Mouse (Mus musculus): ENCODE measurements around the gene Gemin4.
"Not testable (repeated sequence)": the region's sequence is repeated elsewhere in the genome, so short reads cannot be mapped to it uniquely, and the experiment has no call there.

Gene Gemin4

DNA sequence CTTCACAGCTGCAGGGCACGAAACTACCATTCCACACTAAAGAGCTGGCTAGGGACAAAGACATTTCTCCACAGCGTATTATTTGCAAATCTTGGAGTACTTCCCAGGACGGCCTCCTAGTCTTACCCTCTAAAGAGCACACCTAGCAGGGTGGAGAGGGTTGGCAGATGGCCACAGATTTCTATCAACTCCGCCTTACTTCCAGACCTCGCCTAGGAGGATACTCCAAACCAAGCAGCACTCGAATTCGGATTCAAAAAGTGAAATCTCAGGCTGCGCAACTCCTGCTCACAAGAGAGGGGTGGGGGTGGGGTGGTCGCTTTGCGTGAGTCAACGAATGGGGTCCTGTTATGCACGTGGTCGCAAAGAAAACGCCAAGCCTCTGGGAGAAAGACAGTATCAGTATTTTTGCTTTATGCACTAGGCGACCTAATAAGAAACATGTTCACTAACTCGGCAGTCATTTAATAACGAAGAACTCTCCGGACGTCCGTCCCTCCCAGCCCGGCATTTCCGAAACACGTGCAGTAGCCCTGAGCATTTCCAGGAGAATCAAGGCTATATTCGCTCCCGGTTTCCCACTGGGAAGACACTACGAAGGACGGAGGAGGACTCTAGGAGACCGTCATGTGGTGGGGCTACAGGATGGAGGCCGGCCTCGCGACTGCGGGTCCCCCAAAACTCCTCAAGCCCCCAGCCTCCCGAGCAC, 629 bp downstream of the Gemin4 start:
- DNase-seq (ENCODE audit: low read depth, low spot score) = no peak

DNA sequence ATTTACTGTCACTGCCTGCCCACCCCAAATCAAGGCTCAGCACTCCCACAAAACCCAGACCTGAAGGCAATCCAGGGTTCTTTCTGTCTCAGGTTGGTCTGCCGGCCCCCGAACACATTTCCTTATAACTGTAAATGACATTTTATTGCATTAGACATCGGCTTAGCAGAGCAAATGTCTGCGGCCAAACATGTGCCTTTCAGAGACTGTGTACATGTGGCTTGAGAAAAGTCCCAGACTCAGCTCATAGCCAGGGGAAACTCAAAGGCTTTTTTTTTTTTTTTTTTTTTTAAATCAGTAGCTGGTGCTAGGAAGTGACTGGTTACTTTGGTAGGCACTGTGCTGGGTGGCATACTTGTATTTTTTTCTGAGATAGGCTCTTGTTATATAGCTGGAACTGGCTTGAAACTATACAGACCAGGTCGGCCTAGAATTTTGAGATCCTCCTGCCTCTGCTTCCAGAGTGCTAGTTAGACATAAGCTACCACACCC, 1.4 kb downstream of the Gemin4 start:
- no peak for DNase-seq (ENCODE audit: low read depth, low spot score)

DNA sequence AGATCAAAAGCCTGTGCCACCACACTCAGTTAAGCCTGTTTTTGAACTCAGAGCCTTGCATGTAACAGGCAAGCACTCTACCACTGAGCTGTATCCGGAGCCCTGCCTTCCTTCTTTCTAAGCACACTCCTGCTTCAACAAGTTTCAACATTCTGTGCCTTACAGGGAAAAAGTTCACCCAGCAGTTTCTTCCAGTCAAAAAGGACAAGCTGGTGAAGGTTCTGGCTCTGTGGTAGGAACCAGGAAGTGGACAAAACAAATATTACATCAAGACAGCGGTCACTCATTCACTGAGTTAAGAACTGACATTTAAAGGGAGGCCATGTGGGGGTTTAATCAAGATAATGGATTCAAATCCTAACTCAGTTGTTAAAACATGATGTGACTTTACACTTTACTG, 2.5 kb downstream of the Gemin4 start:
- no peak for DNase-seq (ENCODE audit: low read depth, low spot score)

- no peak for DNase-seq (ENCODE audit: low read depth, low spot score)
Measured at GRCm38 (mm10) chr11:76213841-76214240, 3.6 kb downstream of the Gemin4 start.

GRCm38 (mm10) chr11:76211595-76211994, 5.9 kb downstream of the Gemin4 start:
- DNase-seq (ENCODE audit: low read depth, low spot score) = not testable (repeated sequence)

DNA sequence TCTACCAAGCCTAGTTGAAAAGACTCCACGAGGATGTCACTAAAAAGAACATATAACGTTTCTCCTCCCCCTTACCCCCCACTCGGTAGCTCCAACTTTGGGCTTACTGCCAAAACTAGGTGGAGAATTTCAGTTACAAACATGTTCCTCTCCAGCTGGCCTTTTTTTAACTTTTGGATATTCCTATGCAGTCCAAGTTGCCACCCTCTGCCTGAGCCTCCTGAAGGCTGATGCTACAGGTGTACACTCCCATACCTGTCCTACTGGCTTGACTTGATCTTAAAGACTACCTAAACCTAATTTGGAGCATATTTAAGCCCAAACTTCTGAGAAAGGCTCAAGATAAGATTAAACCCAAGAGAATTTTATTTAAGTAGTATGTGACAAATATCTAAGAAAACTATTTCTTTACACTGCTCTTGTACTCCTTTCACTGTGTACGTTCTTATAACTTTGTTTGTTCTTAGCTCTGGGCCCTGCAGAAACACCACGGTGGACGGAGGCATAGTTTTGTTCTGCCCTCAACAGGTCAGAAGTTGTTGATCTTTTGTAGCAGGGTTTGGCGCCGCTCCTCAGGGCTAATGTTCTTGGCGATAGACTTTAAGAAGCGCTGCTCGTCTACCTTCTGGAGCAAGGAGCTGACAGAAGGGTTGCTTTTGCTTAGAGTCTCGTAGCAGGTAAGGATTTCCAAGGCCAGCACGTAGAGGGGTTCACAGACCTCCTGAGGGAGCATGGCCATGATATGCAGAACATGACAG, 7.1 kb downstream of the Gemin4 start:
- no peak for DNase-seq (ENCODE audit: low read depth, low spot score)

- DNase-seq (ENCODE audit: low read depth, low spot score) = no peak
Measured at GRCm38 (mm10) chr11:76206793-76207192, 10.7 kb downstream of the Gemin4 start.

- no peak for DNase-seq (ENCODE audit: low read depth, low spot score)
Measured at GRCm38 (mm10) chr11:76201761-76202674, 15.4 kb downstream of the Gemin4 start.

DNA sequence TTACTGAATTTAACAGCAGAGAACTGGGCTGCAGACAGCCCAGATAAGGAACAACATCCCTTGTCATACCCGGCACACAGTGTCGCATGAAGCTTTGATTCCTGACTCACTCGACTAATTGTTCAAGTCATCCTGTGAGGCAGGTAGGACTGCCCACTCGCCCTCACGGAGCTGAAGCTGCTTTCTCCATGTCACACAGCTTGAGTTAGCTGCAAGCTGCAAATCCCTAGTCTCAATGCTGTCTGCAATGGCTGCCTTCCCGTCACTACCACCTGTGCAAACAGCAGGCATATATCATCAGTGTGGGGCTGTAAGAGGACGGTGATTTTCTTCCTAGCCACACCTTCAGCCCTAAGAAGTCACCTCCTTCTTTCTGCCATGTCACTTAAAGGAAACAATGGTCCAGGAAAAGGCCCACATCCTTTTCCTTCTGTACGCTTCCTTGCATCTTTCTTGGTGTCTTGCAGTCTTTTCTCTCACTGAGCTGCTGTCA, 20.4 kb downstream of the Gemin4 start:
- DNase-seq (ENCODE audit: low read depth, low spot score) = no peak

DNA sequence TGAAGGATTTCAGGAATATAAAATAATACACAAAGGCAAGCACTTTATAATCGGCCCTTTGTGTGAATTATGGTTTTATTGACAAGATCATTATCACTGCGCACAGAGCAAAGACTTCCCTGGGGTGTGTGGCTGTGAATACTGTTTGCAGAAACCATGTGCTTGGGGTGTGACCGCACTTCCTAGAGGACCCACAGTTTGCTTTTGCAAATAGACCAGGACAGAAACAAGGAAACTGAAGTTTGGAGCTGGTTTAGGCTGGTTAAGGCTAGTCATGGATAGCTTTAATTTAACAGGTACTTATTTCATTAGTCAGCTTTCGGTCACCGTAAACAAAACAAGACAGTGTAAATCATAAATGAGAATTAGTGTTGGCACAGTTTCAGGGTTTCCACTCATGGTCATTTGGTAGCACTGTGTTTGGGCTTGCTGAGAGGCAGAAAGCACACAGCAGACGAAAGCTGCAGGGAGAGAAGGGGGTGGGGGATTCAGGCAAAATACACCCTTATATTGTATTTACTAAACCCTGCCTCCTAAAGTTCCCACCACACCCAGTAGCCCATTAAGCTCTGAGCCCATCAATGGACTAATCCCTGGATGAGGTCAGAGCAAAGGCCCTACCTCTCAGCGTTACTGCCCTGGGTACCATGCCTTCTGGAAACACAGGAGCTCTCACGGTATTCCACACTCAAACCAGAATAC, 21.0 kb downstream of the Gemin4 start:
- no peak for DNase-seq (ENCODE audit: low read depth, low spot score)

GRCm38 (mm10) chr11:76186908-76187307, 30.6 kb downstream of the Gemin4 start:
- DNase-seq (ENCODE audit: low read depth, low spot score) = no peak

GRCm38 (mm10) chr11:76183745-76184144, 33.7 kb downstream of the Gemin4 start:
- DNase-seq (ENCODE audit: low read depth, low spot score) = no peak

DNA sequence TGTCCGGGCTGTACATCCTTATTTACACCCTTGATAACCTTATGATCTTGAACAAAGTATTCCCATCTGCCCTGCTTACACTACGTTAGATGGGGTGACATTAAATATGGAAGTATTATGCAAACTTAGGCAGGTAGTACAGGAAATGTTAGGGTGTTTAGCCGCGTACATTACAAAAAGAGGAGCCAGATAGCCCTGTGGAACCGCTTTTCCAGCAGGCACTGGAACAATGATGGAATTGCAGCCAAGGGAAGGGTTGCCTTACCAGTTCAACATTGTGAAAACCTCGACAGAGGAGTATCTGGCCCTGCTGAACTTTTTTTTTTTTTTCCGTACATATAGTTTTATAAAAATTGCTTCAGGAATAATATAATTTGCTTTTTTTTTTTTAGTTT, 37.3 kb downstream of the Gemin4 start:
- no peak for DNase-seq (ENCODE audit: low read depth, low spot score)

- peak; percentile 73 for DNase-seq (ENCODE audit: low read depth, low spot score)
Measured at GRCm38 (mm10) chr11:76179495-76180145, 37.8 kb downstream of the Gemin4 start, which contains the start of the genes Vps53 and Fam57a. Vps53 (minus strand) TSS chr11:76179647. Fam57a (plus strand) TSS chr11:76179671.

- no peak for DNase-seq (ENCODE audit: low read depth, low spot score)
Measured at GRCm38 (mm10) chr11:76178726-76179494, 38.6 kb downstream of the Gemin4 start.

DNA sequence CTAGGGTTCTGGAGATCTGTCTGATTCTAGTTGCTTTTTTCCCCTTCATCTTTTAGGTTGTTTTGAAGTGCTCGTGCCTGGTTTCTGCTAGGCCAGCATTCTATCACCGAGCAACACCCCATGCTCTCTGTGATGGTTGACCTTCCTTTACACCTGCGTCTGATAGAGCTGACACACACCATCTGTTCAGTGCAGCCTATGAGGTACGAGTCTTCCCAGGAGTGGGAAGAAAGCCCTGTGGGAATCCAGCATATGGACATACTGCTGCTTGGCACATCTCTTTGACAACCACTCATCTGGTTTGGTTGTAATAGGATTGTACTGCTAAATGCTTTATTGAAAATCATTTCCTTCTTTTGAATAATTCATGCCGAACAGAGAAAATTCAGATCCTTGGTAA, 47.3 kb downstream of the Gemin4 start:
- no peak for DNase-seq (ENCODE audit: low read depth, low spot score)

DNA sequence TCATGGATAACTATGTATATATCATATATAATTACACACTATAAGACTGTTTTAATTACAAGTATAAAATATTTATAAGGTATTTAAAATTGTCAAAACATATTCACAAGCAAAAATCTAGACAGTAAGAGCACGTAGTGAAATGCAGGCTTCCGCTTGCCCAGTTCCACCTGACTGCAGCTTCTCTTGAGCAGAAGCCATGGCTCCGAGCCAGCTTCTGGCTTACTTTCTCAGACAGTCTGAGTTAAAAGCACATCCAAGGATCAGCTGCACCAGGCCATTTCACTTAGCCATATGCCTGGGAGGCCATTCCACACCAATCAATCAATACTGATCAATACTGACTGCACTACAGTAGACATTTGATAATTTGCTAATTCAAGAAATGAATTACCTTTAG, 48.5 kb downstream of the Gemin4 start:
- no peak for DNase-seq (ENCODE audit: low read depth, low spot score)

GRCm38 (mm10) chr11:76167079-76167765, 50.2 kb downstream of the Gemin4 start:
- no peak for DNase-seq (ENCODE audit: low read depth, low spot score)

GRCm38 (mm10) chr11:76166657-76167056, 50.8 kb downstream of the Gemin4 start:
- no peak for DNase-seq (ENCODE audit: low read depth, low spot score)

Measured in brain, embryonic 18.5 days (tissue).